ENCODE assay signal across 7 mouse cellular contexts in genomic region chr3:93537068-93537576, GRCm38 (mm10). TPM values are rescaled to one million over a fixed set of nuclear protein-coding genes. Genes with fewer than 3 reads are reported as not detected.
DNase-seq lines count a peak whose midpoint lies in the region; ATAC-seq lines count a peak whose summit lies in the region.

No protein-coding gene starts in this region.

- 34% methylated on average over 2 of the region's 2 CpGs for WGBS in heart, embryonic 13.5 days
- WGBS in midbrain, embryonic 13.5 days, result 56% methylated on average over 2 of the region's 2 CpGs

- peak; percentile 25; the same call in 1 of the 2 replicates for ATAC-seq in heart, embryonic 13.5 days (ENCODE audit: extremely low read depth, insufficient number of reproducible peaks, low FRiP score, low TSS enrichment)
- ATAC-seq in midbrain, embryonic 13.5 days, result no peak

- H3K27me3 ChIP-seq in heart, embryonic 13.5 days (replicated peaks), result no peaks in the 10 kb centered on the region
- H3K27me3 ChIP-seq in midbrain, embryonic 13.5 days, result no peaks in the 10 kb centered on the region

- no peak overlapping the region for H3K4me2 ChIP-seq in heart, embryonic 13.5 days
- H3K4me2 ChIP-seq in midbrain, embryonic 13.5 days (replicated peaks), result no peak overlapping the region

- peak; percentile 78 for DNase-seq in NIH3T3 (ENCODE audit: low read depth)
- DNase-seq in adrenal gland, postnatal 14 days, result peak; percentile 79
- peak; percentile 80 to 86 for DNase-seq in kidney, postnatal 4 days
- DNase-seq in thymus, postnatal 36 days, result no peak
- DNase-seq in left cerebral cortex, adult 8-10 months (ENCODE audit: low spot score in 2 of 2), result no peak

- peaks cover 11% of the 10 kb centered on the region for H3K9me3 ChIP-seq in heart, embryonic 13.5 days
- no peaks in the 10 kb centered on the region for H3K9me3 ChIP-seq in midbrain, embryonic 13.5 days

- H3K36me3 ChIP-seq in heart, embryonic 13.5 days, result no peaks in the 10 kb centered on the region
- no peaks in the 10 kb centered on the region for H3K36me3 ChIP-seq in midbrain, embryonic 13.5 days

- H3K4me1 ChIP-seq in heart, embryonic 13.5 days, result peaks cover 18% of the 10 kb centered on the region
- H3K4me1 ChIP-seq in midbrain, embryonic 13.5 days (replicated peaks), result no peaks in the 10 kb centered on the region

- no peak overlapping the region for H3K9ac ChIP-seq in heart, embryonic 13.5 days
- no peak overlapping the region for H3K9ac ChIP-seq in midbrain, embryonic 13.5 days (replicated peaks)

- peak overlapping the region; percentile 36; the same call in 1 of the 2 replicates for H3K27ac ChIP-seq in heart, embryonic 13.5 days (replicated peaks)
- H3K27ac ChIP-seq in midbrain, embryonic 13.5 days, result no peak overlapping the region

- H3K4me3 ChIP-seq in heart, embryonic 13.5 days, result no peak overlapping the region
- H3K4me3 ChIP-seq in midbrain, embryonic 13.5 days (replicated peaks), result no peak overlapping the region

RNA-seq across cellular contexts. Expression of gene S100a11, which starts 16.8 kb away (rescaled TPM):
- 217 and 219 TPM in 2 replicates for total RNA-seq in adrenal gland, postnatal 14 days (2021)
- 842 and 881 TPM in 2 replicates for polyA plus RNA-seq in heart, embryonic 13.5 days (2015; fragmentation: Nextera tagmentation; extraction: Ambion mirVana)
- polyA plus RNA-seq in midbrain, embryonic 13.5 days (2015; fragmentation: Nextera tagmentation; extraction: Ambion mirVana), result 149 and 157 TPM in 2 replicates
- total RNA-seq in left cerebral cortex, adult 8-10 months (2022), result 10 to 100 TPM in 3 of 4 experiments, 1 to 10 TPM in 1; 8.2 to 14.0 (median 11.7) TPM

RNA-seq across cellular contexts. Expression of gene S100a10, which starts 17.8 kb away (rescaled TPM):
- total RNA-seq in adrenal gland, postnatal 14 days (2021), result 166 and 194 TPM in 2 replicates
- 197 and 200 TPM in 2 replicates for polyA plus RNA-seq in heart, embryonic 13.5 days (2015; fragmentation: Nextera tagmentation; extraction: Ambion mirVana)
- polyA plus RNA-seq in midbrain, embryonic 13.5 days (2015; fragmentation: Nextera tagmentation; extraction: Ambion mirVana), result 90.8 and 93.2 TPM in 2 replicates
- total RNA-seq in left cerebral cortex, adult 8-10 months (2022), result 10 to 100 TPM; 33.0 to 45.7 (median 33.9) TPM

Comparison
In these comparisons a context has a peak if more than half of its experiments do, and no peak if none do; other contexts are left out.
1. DNase-seq: peak in NIH3T3 (single experiment), adrenal gland, postnatal 14 days (single experiment) and kidney, postnatal 4 days (2 of 2); none in thymus, postnatal 36 days (0 of 2) and left cerebral cortex, adult 8-10 months (0 of 2).
2. RNA of gene S100a11, which starts 16.8 kb away (total RNA-seq): 217 to 219 TPM in adrenal gland, postnatal 14 days; 8.2 to 14.0 TPM in left cerebral cortex, adult 8-10 months; every median in the first group is over 10 times any median in the second.